ENCODE assay signal across 9 mouse cellular contexts in genomic region chr2:148406160-148406970, GRCm38 (mm10). TPM values are rescaled to one million over a fixed set of nuclear protein-coding genes. Genes with fewer than 3 reads are reported as not detected.
DNase-seq lines count a peak whose midpoint lies in the region; ATAC-seq lines count a peak whose summit lies in the region.
"Had no signal": no experiment of that assay in that cellular context is flagged by ENCODE, and none has a peak within 500 bp of the region (broad histone marks: within the 10 kb centered on the region; RNA-seq: fewer than 3 reads in every experiment).

No protein-coding gene starts in this region.

- peak; percentile 16; the same call in 1 of the 2 replicates for ATAC-seq in heart, embryonic 12.5 days (ENCODE audit: insufficient number of reproducible peaks, low FRiP score)
- 0 out of 2 replicates have a peak, but pooled peaks have one; percentile 8 for ATAC-seq in kidney, embryonic 16.5 days (ENCODE audit: low FRiP score, low TSS enrichment)

- H3K4me2 ChIP-seq in heart, embryonic 12.5 days = peak overlapping the region; percentile 89
- peak overlapping the region; percentile 61 for H3K4me2 ChIP-seq in kidney, embryonic 16.5 days (replicated peaks; ENCODE audit: low read depth, low read length)

- 13% methylated on average over 34 of the region's 34 CpGs for WGBS in heart, embryonic 12.5 days
- WGBS in kidney, embryonic 16.5 days = 13% methylated on average over 34 of the region's 34 CpGs

- peaks cover 9% of the 10 kb centered on the region for H3K27me3 ChIP-seq in heart, embryonic 12.5 days (replicated peaks)
- H3K27me3 ChIP-seq in kidney, embryonic 16.5 days (ENCODE audit: insufficient read depth, low read length) = peaks cover 25% of the 10 kb centered on the region

- H3K9me3 ChIP-seq in heart, embryonic 12.5 days (replicated peaks) = no peaks in the 10 kb centered on the region
- no peaks in the 10 kb centered on the region for H3K9me3 ChIP-seq in kidney, embryonic 16.5 days (ENCODE audit: low read length)

- H3K36me3 ChIP-seq in heart, embryonic 12.5 days = no peaks in the 10 kb centered on the region
- H3K36me3 ChIP-seq in kidney, embryonic 16.5 days (ENCODE audit: insufficient read depth, low read length) = no peaks in the 10 kb centered on the region
- H3K36me3 ChIP-seq: G1E had no signal

- H3K4me3 ChIP-seq in heart, embryonic 12.5 days = peak overlapping the region; percentile 50
- peak overlapping the region; percentile 49 for H3K4me3 ChIP-seq in kidney, embryonic 16.5 days (ENCODE audit: low read length)

- H3K27ac ChIP-seq in heart, embryonic 12.5 days (ENCODE audit: poor library complexity, severe bottlenecking) = no peak overlapping the region
- H3K27ac ChIP-seq in kidney, embryonic 16.5 days (ENCODE audit: low read length) = no peak overlapping the region

- H3K9ac ChIP-seq in heart, embryonic 12.5 days = peak overlapping the region; percentile 68
- H3K9ac ChIP-seq in kidney, embryonic 16.5 days (replicated peaks; ENCODE audit: low read length) = peak overlapping the region; percentile 63

- DNase-seq in gastrocnemius, postnatal 10 days = peak; percentile 18
- DNase-seq in gastrocnemius, adult 8-10 months (ENCODE audit: low spot score in 2 of 2) = no peak
- peak; percentile 70 for DNase-seq in brain, adult 2 months (ENCODE audit: low read depth, low spot score)
- peak; percentile 59 for DNase-seq in lung, postnatal 14 days
- peak; percentile 39 for DNase-seq in retina, postnatal 1 day
- no peak for DNase-seq in urinary bladder, adult 2 months (ENCODE audit: low spot score)

- peaks cover 30% of the 10 kb centered on the region for H3K4me1 ChIP-seq in heart, embryonic 12.5 days (replicated peaks)
- H3K4me1 ChIP-seq in kidney, embryonic 16.5 days (ENCODE audit: insufficient read depth, low read length) = peaks cover 18% of the 10 kb centered on the region

RNA-seq across cellular contexts. Expression of gene Thbd, which starts 1.6 kb away (rescaled TPM):
- 10 to 100 TPM; 22.0 to 26.6 TPM for total RNA-seq in gastrocnemius, postnatal 10 days (2021)
- total RNA-seq in gastrocnemius, adult 8-10 months (2022) = 10 to 100 TPM in 3 of 4 experiments, 1 to 10 TPM in 1; 9.0 to 14.9 (median 10.6) TPM
- 13.0 and 14.1 TPM in 2 replicates for polyA plus RNA-seq in heart, embryonic 12.5 days (2016; fragmentation: Nextera tagmentation; extraction: Ambion mirVana)
- 13.1 and 15.9 TPM in 2 replicates for polyA plus RNA-seq in kidney, embryonic 16.5 days (2015; fragmentation: Nextera tagmentation; extraction: Ambion mirVana)
- polyA plus RNA-seq in urinary bladder, adult 2 months (2012; rRNA removed) = 48.9 and 55.0 TPM in 2 replicates
- total RNA-seq: G1E had no signal
- polyA plus RNA-seq: G1E had no signal

RNA-seq across cellular contexts. Expression of gene Sstr4, which starts 11.2 kb away (rescaled TPM):
- total RNA-seq in gastrocnemius, postnatal 10 days (2021) = under 1 TPM; 0.38 to 0.72 TPM
- under 1 TPM in 2 of 4 experiments, not detected in 2; 0.22 to 0.27 TPM for total RNA-seq in gastrocnemius, adult 8-10 months (2022)
- polyA plus RNA-seq in heart, embryonic 12.5 days (2016; fragmentation: Nextera tagmentation; extraction: Ambion mirVana) = 0.93 and 0.95 TPM in 2 replicates
- polyA plus RNA-seq in kidney, embryonic 16.5 days (2015; fragmentation: Nextera tagmentation; extraction: Ambion mirVana) = 0.15 and 0.72 TPM in 2 replicates
- 0.16 and 0.30 TPM in 2 replicates for polyA plus RNA-seq in urinary bladder, adult 2 months (2012; rRNA removed)
- total RNA-seq: G1E had no signal
- polyA plus RNA-seq: G1E had no signal

RNA-seq across cellular contexts. Expression of gene Cd93, which starts 37.0 kb away (rescaled TPM):
- total RNA-seq in gastrocnemius, postnatal 10 days (2021) = 10 to 100 TPM; 74.8 to 93.5 TPM
- total RNA-seq in gastrocnemius, adult 8-10 months (2022) = 10 to 100 TPM in 1 of 4 experiments, 1 to 10 TPM in 3; 7.4 to 12.5 (median 8.8) TPM
- polyA plus RNA-seq in heart, embryonic 12.5 days (2016; fragmentation: Nextera tagmentation; extraction: Ambion mirVana) = 27.3 and 28.6 TPM in 2 replicates
- polyA plus RNA-seq in kidney, embryonic 16.5 days (2015; fragmentation: Nextera tagmentation; extraction: Ambion mirVana) = 19.0 and 20.0 TPM in 2 replicates
- polyA plus RNA-seq in urinary bladder, adult 2 months (2012; rRNA removed) = 11.9 and 15.2 TPM in 2 replicates

Comparison
In these comparisons a context has a peak if more than half of its experiments do, and no peak if none do; other contexts are left out.
1. DNase-seq: peak in gastrocnemius, postnatal 10 days (single experiment), brain, adult 2 months (single experiment), lung, postnatal 14 days (single experiment) and retina, postnatal 1 day (single experiment); none in gastrocnemius, adult 8-10 months (0 of 2) and urinary bladder, adult 2 months (single experiment).